Mouse (Mus musculus) hindbrain, embryonic 14.5 days (tissue): Measurements from ENCODE around the gene Exoc4. TPM values are rescaled to one million over a fixed set of nuclear protein-coding genes. Genes with fewer than 3 reads are reported as not detected.

Source experiments
- ATAC-seq: fragments of 200-750 bp; cut with Nextera tagmentation; 2 replicates; pipeline ENCODE4 v1.8.0; 2017; ENCODE audit warnings: moderate number of reproducible peaks, mild to moderate bottlenecking, moderate TSS enrichment, moderate library complexity; ENCODE audit not compliant: low FRiP score
- DNase-seq: peaks from one replicate; pipeline ENCODE4 v3.0.0-alpha.2; 2015; ENCODE audit warnings: low spot score
- H3K27ac ChIP-seq: fragments of 300-500 bp; sonication (generic); 2 replicates; pipeline ENCODE4 v1.5.1; 2014; ENCODE audit warnings: mild to moderate bottlenecking, moderate library complexity
- H3K27me3 ChIP-seq: fragments of 300-500 bp; sonication (generic); 2 replicates; pipeline ENCODE4 v1.6.1; 2014; ENCODE audit warnings: mild to moderate bottlenecking, low read length, mixed read lengths; ENCODE audit not compliant: control insufficient read depth, insufficient read depth
- H3K36me3 ChIP-seq: fragments of 300-500 bp; sonication (generic); replicated peaks from 2 replicates; pipeline ENCODE4 v1.6.1; 2014; ENCODE audit not compliant: control insufficient read depth, insufficient read depth
- H3K4me1 ChIP-seq: fragments of 300-500 bp; sonication (generic); replicated peaks from 2 replicates; pipeline ENCODE4 v1.6.1; 2014; ENCODE audit warnings: antibody characterized with exemption, low read length, mixed read lengths; ENCODE audit not compliant: control insufficient read depth, insufficient read depth
- H3K4me2 ChIP-seq: fragments of 300-500 bp; sonication (generic); replicated peaks from 2 replicates; pipeline ENCODE4 v1.6.1; 2014; ENCODE audit warnings: mild to moderate bottlenecking, moderate library complexity
- H3K4me3 ChIP-seq: fragments of 300-500 bp; sonication (generic); replicated peaks from 2 replicates; pipeline ENCODE4 v1.5.1; 2014; ENCODE audit warnings: mild to moderate bottlenecking, low read length
- H3K9ac ChIP-seq: fragments of 300-500 bp; sonication (generic); 2 replicates; pipeline ENCODE4 v1.6.1; 2014
- H3K9me3 ChIP-seq: fragments of 300-500 bp; sonication (generic); 2 replicates; pipeline ENCODE4 v1.6.1; 2016; ENCODE audit warnings: low read length; ENCODE audit not compliant: control insufficient read depth
- WGBS: fragments of 180-500 bp; shearing (Covaris S2); extraction: QIAGEN DNeasy Blood & Tissue Kit; methylation state at CpG from one replicate; pipeline ENCODE4 v1.1.7; 2014; 5-methylcytosine and 5-hydroxymethylcytosine counted together
- polyA plus RNA-seq: library from polyadenylated mRNA; unstranded; fragments of >200 nt; fragmentation: Nextera tagmentation; extraction: Ambion mirVana; gene quantifications from 2 replicates; pipeline ENCODE4 v1.2.1, GENCODE M21; 2014

Gene Exoc4
- polyA plus RNA-seq, 1 experiment from 2014 or later, result 34.7 TPM

GRCm38 (mm10) chr6:33294626-33295025, 45.7 kb downstream of the Exoc4 start:
- no peaks in the 10 kb centered on the region for H3K36me3 ChIP-seq
- H3K4me2 ChIP-seq, result no peak overlapping the region
- no peaks in the 10 kb centered on the region for H3K27me3 ChIP-seq
- no peak for ATAC-seq
- H3K27ac ChIP-seq, result no peak overlapping the region
- H3K9ac ChIP-seq, result no peak overlapping the region
- H3K4me1 ChIP-seq, result 0 out of 2 replicates have a peak, but pooled peaks cover 3% of the 10 kb centered on the region
- no peaks in the 10 kb centered on the region for H3K9me3 ChIP-seq
- 45% methylated on average over 2 of the region's 2 CpGs for WGBS
- DNase-seq, result no peak
- no peak overlapping the region for H3K4me3 ChIP-seq

- DNase-seq, result no peak
- no peak overlapping the region for H3K9ac ChIP-seq
- H3K4me1 ChIP-seq, result 0 out of 2 replicates have a peak, but pooled peaks cover 3% of the 10 kb centered on the region
- H3K9me3 ChIP-seq, result no peaks in the 10 kb centered on the region
- no peaks in the 10 kb centered on the region for H3K27me3 ChIP-seq
- no peaks in the 10 kb centered on the region for H3K36me3 ChIP-seq
- H3K4me3 ChIP-seq, result no peak overlapping the region
- no peak for ATAC-seq
- no peak overlapping the region for H3K27ac ChIP-seq
- WGBS, result 92% methylated on average over 3 of the region's 3 CpGs
- H3K4me2 ChIP-seq, result no peak overlapping the region
Observed at GRCm38 (mm10) chr6:33297566-33297965, 48.7 kb downstream of the Exoc4 start.

- Histone ChIP-seq H3K27ac (no peak overlapping the region), H3K4me2 (no peak overlapping the region), H3K4me1 (0 out of 2 replicates have a peak, but pooled peaks cover 3% of the 10 kb centered on the region), H3K36me3 (no peaks in the 10 kb centered on the region), H3K9me3 (no peaks in the 10 kb centered on the region), H3K27me3 (no peaks in the 10 kb centered on the region), H3K9ac (no peak overlapping the region), H3K4me3 (no peak overlapping the region)
- ATAC-seq (no peak), DNase-seq (no peak)
- WGBS, result 83% methylated on average over 1 of the region's 1 CpGs
Observed at GRCm38 (mm10) chr6:33298768-33299167, 49.9 kb downstream of the Exoc4 start.

GRCm38 (mm10) chr6:33305996-33306395, 57.1 kb downstream of the Exoc4 start:
- H3K4me2 ChIP-seq, result no peak overlapping the region
- no peaks in the 10 kb centered on the region for H3K4me1 ChIP-seq
- no peak overlapping the region for H3K4me3 ChIP-seq
- no peaks in the 10 kb centered on the region for H3K9me3 ChIP-seq
- H3K27ac ChIP-seq, result no peak overlapping the region
- H3K36me3 ChIP-seq, result 0 out of 2 replicates have a peak, but pooled peaks cover 4% of the 10 kb centered on the region
- no peak for DNase-seq
- no peaks in the 10 kb centered on the region for H3K27me3 ChIP-seq
- H3K9ac ChIP-seq, result no peak overlapping the region
- no peak for ATAC-seq
- 81% methylated on average over 1 of the region's 1 CpGs for WGBS

GRCm38 (mm10) chr6:33308646-33309045, 59.8 kb downstream of the Exoc4 start:
- Histone ChIP-seq H3K4me3 (no peak overlapping the region), H3K36me3 (0 out of 2 replicates have a peak, but pooled peaks cover 4% of the 10 kb centered on the region), H3K4me2 (no peak overlapping the region), H3K9me3 (no peaks in the 10 kb centered on the region), H3K27ac (no peak overlapping the region), H3K27me3 (no peaks in the 10 kb centered on the region), H3K9ac (no peak overlapping the region), H3K4me1 (no peaks in the 10 kb centered on the region)
- 88% methylated on average over 2 of the region's 2 CpGs for WGBS
- ATAC-seq (no peak), DNase-seq (no peak)

GRCm38 (mm10) chr6:33310486-33310885, 61.6 kb downstream of the Exoc4 start:
- no peaks in the 10 kb centered on the region for H3K4me1 ChIP-seq
- no peak overlapping the region for H3K4me2 ChIP-seq
- no peak for ATAC-seq
- H3K9me3 ChIP-seq, result no peaks in the 10 kb centered on the region
- H3K36me3 ChIP-seq, result 0 out of 2 replicates have a peak, but pooled peaks cover 4% of the 10 kb centered on the region
- no peak for DNase-seq
- no peaks in the 10 kb centered on the region for H3K27me3 ChIP-seq
- H3K27ac ChIP-seq, result no peak overlapping the region
- H3K9ac ChIP-seq, result no peak overlapping the region
- no peak overlapping the region for H3K4me3 ChIP-seq
- 87% methylated on average over 1 of the region's 1 CpGs for WGBS

- Histone ChIP-seq H3K9me3 (no peaks in the 10 kb centered on the region), H3K4me3 (no peak overlapping the region), H3K36me3 (no peaks in the 10 kb centered on the region), H3K27ac (no peak overlapping the region), H3K9ac (no peak overlapping the region), H3K4me2 (no peak overlapping the region), H3K4me1 (no peaks in the 10 kb centered on the region), H3K27me3 (no peaks in the 10 kb centered on the region)
- no peak for ATAC-seq
- no peak for DNase-seq
- 83% methylated on average over 3 of the region's 3 CpGs for WGBS
Observed at GRCm38 (mm10) chr6:33322849-33323248, 74.0 kb downstream of the Exoc4 start.

GRCm38 (mm10) chr6:33323386-33323785, 74.5 kb downstream of the Exoc4 start:
- Histone ChIP-seq H3K4me2 (no peak overlapping the region), H3K4me3 (no peak overlapping the region), H3K27ac (no peak overlapping the region), H3K4me1 (no peaks in the 10 kb centered on the region), H3K27me3 (no peaks in the 10 kb centered on the region), H3K36me3 (no peaks in the 10 kb centered on the region), H3K9me3 (no peaks in the 10 kb centered on the region), H3K9ac (no peak overlapping the region)
- DNase-seq, result no peak
- ATAC-seq, result no peak
- WGBS, result 92% methylated on average over 4 of the region's 4 CpGs

- Histone ChIP-seq H3K27ac (no peak overlapping the region), H3K9ac (no peak overlapping the region), H3K4me2 (no peak overlapping the region), H3K4me1 (no peaks in the 10 kb centered on the region), H3K4me3 (no peak overlapping the region), H3K27me3 (no peaks in the 10 kb centered on the region), H3K36me3 (no peaks in the 10 kb centered on the region), H3K9me3 (no peaks in the 10 kb centered on the region)
- ATAC-seq, result no peak
- DNase-seq, result no peak
- 71% methylated on average over 1 of the region's 1 CpGs for WGBS
Observed at GRCm38 (mm10) chr6:33328326-33328725, 79.4 kb downstream of the Exoc4 start.
